Mouse (Mus musculus): Measurements from ENCODE around the gene Ccdc148.
A peak's percentile ranks its signal among the peaks of the same experiment; 100 is the strongest.

The Ccdc148 gene

GRCm38 (mm10) chr2:59049686-59050085, 110.8 kb downstream of the Ccdc148 start:
- no peak for DNase-seq (ENCODE audit: low read depth, low spot score)

DNA sequence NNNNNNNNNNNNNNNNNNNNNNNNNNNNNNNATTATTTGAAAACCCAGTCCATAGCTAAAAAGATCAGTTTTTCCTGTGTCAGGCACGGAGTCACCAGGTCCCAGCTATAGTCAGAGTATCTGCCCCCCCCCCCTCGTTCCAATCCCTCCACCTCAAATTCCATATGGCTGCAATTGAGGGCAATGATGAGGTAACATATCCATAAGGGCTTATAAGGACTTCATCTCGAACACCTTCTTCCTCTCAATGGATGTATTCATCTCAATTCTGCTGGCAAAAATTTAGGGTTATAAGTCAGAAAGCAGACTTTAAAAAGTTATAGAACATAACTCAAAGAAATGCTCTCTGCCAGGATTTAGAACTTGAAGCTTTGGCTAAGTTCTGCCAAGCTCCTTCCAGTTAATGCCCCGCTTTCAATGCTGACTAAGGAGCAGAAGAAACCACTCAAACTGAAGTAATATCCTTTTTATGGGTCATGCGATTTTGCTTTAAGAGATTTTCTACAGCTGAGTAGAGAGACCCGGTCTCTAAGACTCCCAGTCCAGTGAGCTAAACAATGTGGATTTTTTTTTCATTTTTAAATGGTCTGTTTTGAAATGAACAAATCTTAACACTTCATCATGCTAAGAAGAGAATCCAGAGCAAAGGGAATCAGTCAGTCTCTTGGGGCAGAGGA, 111.6 kb downstream of the Ccdc148 start:
- DNase-seq (ENCODE audit: low read depth, low spot score) = no peak

DNA sequence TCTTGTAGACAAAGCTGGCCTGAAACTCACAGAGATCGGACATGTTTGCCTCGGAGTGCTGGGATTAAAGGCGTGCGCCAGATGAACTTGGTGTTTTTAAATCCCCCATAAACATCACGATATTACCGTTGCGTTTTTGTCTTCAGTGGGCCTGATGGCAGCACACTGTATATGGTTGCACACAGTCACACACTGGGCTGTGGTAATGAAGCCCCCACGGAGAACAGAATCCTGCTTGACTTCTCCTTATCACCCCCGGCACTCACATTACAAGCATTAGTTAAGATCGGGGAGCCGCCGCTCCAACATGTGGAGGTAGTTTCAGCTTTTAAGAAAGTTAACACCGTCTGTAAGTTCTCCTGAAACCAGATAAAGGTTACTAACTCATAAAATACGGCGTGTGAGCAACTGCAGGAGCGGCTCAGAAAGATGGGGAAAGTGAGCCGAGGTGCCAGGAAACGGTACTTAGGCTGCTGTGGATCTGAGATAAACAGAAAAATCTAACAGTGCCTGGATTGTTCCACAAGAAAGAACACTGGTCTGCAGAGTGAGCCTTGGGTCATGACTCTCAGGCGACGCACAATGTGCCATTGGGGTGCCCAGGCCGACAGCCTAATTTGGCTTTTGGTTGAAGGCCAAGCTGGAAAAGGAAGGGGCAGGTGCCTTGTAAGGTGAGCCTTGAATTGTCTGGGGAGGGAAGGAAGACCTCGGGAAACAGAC, 117.0 kb downstream of the Ccdc148 start:
- DNase-seq (ENCODE audit: low read depth, low spot score) = no peak

- peak; percentile 44 for DNase-seq (ENCODE audit: low read depth, low spot score)
Measured at GRCm38 (mm10) chr2:59042616-59043015, 117.9 kb downstream of the Ccdc148 start.

DNA sequence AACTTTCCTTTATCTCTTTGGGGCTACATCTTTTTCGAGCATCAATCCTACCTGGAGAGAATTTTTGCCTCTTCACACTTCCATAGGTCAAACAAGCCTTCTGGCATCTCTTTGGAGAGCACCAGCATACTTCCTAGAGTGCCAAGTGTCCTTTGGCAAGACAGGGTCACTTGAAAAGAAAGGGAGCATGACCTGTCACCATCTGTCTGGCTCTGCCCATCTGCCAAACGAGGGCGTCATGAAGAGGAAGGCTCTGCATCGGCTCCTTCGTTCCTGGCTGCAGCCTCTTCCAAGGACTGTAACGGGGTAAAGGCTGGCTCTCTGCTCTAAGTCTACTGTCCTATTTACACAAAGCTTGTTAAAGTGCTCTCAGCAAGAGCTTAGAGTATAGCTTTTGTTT, 124.0 kb downstream of the Ccdc148 start:
- no peak for DNase-seq (ENCODE audit: low read depth, low spot score)

DNA sequence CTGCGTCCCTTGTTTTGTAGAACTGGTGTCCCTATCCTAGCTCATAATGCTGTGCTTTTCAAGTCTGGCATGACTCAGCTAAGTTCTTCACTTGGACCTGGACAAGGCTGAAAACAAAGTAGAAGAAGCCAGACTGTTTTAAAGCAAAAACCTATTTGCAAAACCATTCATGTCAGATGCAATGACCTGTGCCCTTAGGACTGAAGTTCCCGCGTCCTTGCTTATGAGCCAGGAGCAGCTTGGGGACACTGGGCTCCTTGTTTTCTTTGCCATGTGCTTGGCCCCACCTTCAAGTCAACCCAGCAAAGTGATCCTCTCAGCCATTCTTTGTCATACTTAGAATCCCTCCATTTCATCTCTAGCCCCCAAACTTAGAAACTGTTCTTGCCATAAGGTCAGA, 125.3 kb downstream of the Ccdc148 start:
- DNase-seq (ENCODE audit: low read depth, low spot score) = no peak

GRCm38 (mm10) chr2:59034281-59034680, 126.2 kb downstream of the Ccdc148 start:
- no peak for DNase-seq (ENCODE audit: low read depth, low spot score)

DNA sequence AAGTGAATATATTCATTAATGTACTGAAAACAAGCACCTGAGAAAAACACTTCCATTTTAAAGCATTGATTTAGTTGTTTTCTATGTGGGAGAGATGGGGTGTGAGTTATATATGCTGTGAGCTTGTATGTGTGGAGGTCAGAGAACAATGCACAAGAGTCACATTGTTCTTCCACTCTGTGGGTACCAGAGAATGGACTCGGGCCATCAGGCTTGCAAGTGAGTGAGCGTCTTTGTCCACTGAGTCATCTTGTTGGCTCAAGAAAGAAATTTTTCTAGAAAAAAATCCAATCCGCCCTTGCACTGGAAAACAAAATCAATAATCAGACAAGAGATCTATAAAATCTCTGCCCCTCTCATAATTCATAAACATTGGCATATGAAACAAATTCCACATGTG, 135.9 kb downstream of the Ccdc148 start:
- no peak for DNase-seq (ENCODE audit: low read depth, low spot score)

GRCm38 (mm10) chr2:59007356-59007755, 153.1 kb downstream of the Ccdc148 start:
- no peak for DNase-seq (ENCODE audit: low read depth, low spot score)

- DNase-seq (ENCODE audit: low read depth, low spot score) = no peak
Measured at GRCm38 (mm10) chr2:59006567-59007340, 153.7 kb downstream of the Ccdc148 start.

- DNase-seq (ENCODE audit: low read depth, low spot score) = no peak
Measured at GRCm38 (mm10) chr2:58997151-58997550, 163.3 kb downstream of the Ccdc148 start.

- no peak for DNase-seq (ENCODE audit: low read depth, low spot score)
Measured at GRCm38 (mm10) chr2:58992431-58993191, 167.9 kb downstream of the Ccdc148 start.

DNA sequence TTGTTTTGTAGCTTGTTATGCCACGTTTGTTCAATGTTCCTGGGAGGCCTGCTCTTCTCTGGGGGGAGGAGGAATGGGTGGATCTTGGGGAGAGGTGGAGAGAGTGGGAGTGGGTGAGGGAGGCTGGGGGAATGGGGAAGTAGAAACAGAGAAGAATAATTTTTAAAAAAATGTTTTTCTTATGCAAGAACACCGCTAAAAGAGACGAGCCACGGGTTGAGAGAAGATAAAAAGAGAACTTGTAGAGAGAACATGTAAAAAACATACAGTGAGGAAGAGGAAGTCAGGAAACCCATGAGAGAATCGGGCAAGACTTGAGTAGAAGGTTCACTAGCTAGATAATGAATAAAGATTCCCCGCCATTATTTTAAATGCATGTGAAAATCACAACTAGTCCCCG, 182.4 kb downstream of the Ccdc148 start:
- DNase-seq (ENCODE audit: low read depth, low spot score) = no peak

GRCm38 (mm10) chr2:58971507-58972275, 188.8 kb downstream of the Ccdc148 start:
- no peak for DNase-seq (ENCODE audit: low read depth, low spot score)

DNA sequence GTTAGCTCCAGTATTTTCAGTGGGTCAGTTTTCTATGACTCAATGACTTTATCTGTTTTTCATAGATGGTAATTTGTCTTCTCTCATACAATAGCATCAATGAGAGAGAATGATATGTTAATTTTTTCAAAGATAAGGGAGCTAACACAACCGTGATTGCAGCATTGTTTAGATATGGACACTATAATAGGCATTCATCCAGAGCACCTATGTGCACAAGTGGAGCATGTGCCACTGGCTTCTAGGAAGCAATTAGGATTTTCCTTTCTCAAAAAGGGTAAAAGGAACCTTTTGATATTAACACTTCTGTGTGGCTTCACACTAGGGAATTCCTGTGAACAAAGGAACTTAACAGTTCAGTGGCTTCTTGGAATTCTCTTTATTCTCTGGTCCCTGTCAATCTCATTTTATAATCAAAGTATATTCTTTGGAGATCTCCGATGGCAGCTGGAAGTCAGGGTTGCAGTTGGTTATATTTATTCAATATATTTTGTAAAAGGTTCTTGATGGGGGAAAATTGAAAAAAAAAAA, 203.6 kb downstream of the Ccdc148 start:
- no peak for DNase-seq (ENCODE audit: low read depth, low spot score)

- DNase-seq (ENCODE audit: low read depth, low spot score) = no peak
Measured at GRCm38 (mm10) chr2:58956351-58956750, 204.1 kb downstream of the Ccdc148 start.

DNA sequence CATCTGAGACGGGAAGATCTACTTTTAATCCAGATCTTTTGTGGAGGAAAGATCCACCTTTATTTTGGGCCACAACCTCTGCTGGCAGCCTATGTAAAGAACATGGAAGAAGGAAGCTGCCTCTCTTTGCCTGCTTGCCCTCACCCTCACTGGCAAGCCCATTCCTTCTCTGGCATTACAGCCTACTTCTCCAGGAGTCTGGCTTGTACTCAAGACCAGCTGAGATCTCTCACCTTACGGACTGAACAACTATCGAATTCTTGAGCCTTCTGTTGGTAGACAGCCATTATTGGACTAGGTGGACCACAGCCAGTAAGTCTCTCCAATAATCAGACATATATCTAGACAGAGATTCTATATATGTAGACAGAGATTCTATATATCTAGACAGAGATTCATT, 208.4 kb downstream of the Ccdc148 start:
- no peak for DNase-seq (ENCODE audit: low read depth, low spot score)

DNA sequence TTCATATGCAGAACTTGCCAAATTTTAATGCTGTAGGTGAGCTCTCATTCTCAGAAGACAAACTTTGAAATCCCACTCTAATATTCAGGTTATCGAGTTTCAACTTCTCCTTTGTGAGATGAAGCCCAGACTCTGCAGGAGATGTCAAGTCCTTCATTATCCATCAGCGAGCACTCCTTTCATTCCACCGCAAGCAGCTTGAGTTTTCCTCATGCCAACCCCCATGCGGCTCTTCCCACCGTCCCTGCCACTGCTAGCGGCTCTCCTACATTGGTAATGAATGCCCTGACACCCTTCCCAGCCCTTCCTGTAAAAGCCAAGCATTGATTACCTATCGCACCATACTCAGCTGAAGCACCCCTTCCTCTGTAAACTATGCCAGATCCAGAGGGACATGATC, 211.7 kb downstream of the Ccdc148 start:
- DNase-seq (ENCODE audit: low read depth, low spot score) = no peak

- no peak for DNase-seq (ENCODE audit: low read depth, low spot score)
Measured at GRCm38 (mm10) chr2:58941361-58941760, 219.1 kb downstream of the Ccdc148 start.

DNA sequence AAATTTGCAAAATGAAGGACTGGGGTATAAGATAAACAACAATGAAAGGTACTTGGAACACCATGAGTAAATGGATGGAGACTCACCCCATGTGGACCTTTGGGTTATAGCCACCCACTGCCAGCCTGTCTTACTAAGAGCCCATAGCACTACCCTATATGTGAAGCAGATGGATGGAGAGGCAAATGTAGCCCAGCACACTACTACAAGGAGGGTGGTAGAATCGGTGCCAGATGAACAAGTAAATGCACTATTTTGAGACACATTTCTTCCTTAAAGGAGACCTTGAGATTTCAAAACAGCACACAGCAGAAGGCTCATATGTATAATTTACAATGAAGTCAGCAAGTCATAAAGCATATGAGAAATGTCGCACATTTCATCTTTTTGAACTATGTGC, 234.9 kb downstream of the Ccdc148 start:
- no peak for DNase-seq (ENCODE audit: low read depth, low spot score)

DNA sequence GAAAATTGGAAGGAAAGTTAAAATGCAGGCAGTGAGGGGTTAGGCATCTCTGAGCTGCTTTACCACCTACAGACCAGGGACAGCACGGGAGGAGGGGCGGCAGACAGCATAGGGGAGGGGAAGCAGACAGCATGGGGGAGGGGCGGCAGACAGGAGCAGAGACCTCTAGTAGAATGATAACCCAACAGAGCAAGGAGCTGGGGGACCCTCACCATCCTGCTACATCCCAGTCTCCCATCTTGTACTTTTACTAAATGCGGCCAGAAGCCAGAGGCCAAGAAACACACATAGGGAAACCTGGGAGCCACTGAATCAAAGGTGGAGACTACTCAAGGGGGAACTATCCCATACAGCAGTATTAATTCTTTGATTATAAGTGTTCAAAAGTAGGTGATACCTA, 242.1 kb downstream of the Ccdc148 start:
- no peak for DNase-seq (ENCODE audit: low read depth, low spot score)
